Mouse (Mus musculus): Measurements from ENCODE around the gene Cacna1c.

- TF ChIP-seq POLR2A (IDR thresholded peaks at IDR 0.05; ENCODE audit: borderline replicate concordance, low read depth, low read length) (no peak), CTCF (IDR thresholded peaks at IDR 0.05; ENCODE audit: low read depth, low read length) (no peak)
Measured at GRCm38 (mm10) chr6:119010875-119011274, 185.3 kb downstream of the Cacna1c start.
